Mouse (Mus musculus) lung, postnatal 0 days (tissue): ENCODE results near the gene Gm11492. TPM values are rescaled to one million over a fixed set of nuclear protein-coding genes. Genes with fewer than 3 reads are reported as not detected.

Experiments
- ATAC-seq: fragments of 200-750 bp; cut with Nextera tagmentation; 2 replicates; pipeline ENCODE4 v1.8.0; 2017; ENCODE audit warnings: moderate library complexity
- DNase-seq: peaks from one replicate; pipeline ENCODE4 v3.0.0-alpha.2; 2016; ENCODE audit warnings: low spot score
- H3K27ac ChIP-seq: fragments of 300-500 bp; sonication (generic); 2 replicates; pipeline ENCODE4 v1.5.1; 2014; ENCODE audit warnings: antibody characterized with exemption, mild to moderate bottlenecking, low read length, mixed read lengths
- H3K27me3 ChIP-seq: fragments of 300-500 bp; sonication (generic); replicated peaks from 2 replicates; pipeline ENCODE4 v1.6.1; 2014; ENCODE audit warnings: low read length, mixed read lengths; ENCODE audit not compliant: insufficient read depth
- H3K36me3 ChIP-seq: fragments of 300-500 bp; sonication (generic); 2 replicates; pipeline ENCODE4 v1.6.1; 2014; ENCODE audit warnings: low read length, mixed read lengths; ENCODE audit not compliant: insufficient read depth
- H3K4me1 ChIP-seq: fragments of 300-500 bp; sonication (generic); 2 replicates; pipeline ENCODE4 v1.6.1; 2014; ENCODE audit warnings: antibody characterized with exemption, low read depth, low read length, mixed read lengths; ENCODE audit not compliant: insufficient read depth
- H3K4me2 ChIP-seq: fragments of 300-500 bp; sonication (generic); replicated peaks from 2 replicates; pipeline ENCODE4 v1.6.1; 2014; ENCODE audit warnings: low read depth, mild to moderate bottlenecking, low read length, moderate library complexity, mixed read lengths
- H3K4me3 ChIP-seq: fragments of 300-500 bp; sonication (generic); 2 replicates; pipeline ENCODE4 v1.5.1; 2014; ENCODE audit warnings: low read depth, low read length
- H3K9ac ChIP-seq: fragments of 300-500 bp; sonication (generic); replicated peaks from 2 replicates; pipeline ENCODE4 v1.6.1; 2014; ENCODE audit warnings: low read depth, mild to moderate bottlenecking
- H3K9me3 ChIP-seq: fragments of 300-500 bp; sonication (generic); 2 replicates; pipeline ENCODE4 v1.6.1; 2016; ENCODE audit warnings: low read length, mixed read lengths
- CTCF ChIP-seq: IDR thresholded peaks from 2 replicates; pipeline ENCODE4 v1.5.1; 2016; ENCODE audit warnings: antibody characterized with exemption, mild to moderate bottlenecking
- EP300 ChIP-seq: IDR thresholded peaks from 2 replicates; pipeline ENCODE4 v1.6.1; 2016; ENCODE audit warnings: antibody characterized with exemption, mild to moderate bottlenecking, control low read depth
- WGBS: fragments of 180-500 bp; shearing (Covaris S2); extraction: QIAGEN DNeasy Blood & Tissue Kit; methylation state at CpG from one replicate; pipeline ENCODE4 v1.1.7; 2014; 5-methylcytosine and 5-hydroxymethylcytosine counted together
- polyA plus RNA-seq: library from polyadenylated mRNA; unstranded; fragments of >200 nt; fragmentation: Nextera tagmentation; extraction: Ambion mirVana; gene quantifications from 2 replicates; pipeline ENCODE4 v1.2.1, GENCODE M21; 2015

Gm11492 gene
- polyA plus RNA-seq, 1 experiment from 2014 or later = not detected

GRCm38 (mm10) chr11:87568255-87568953, 2.0 kb downstream of the Gm11492 start, which contains the start of gene Sept4:
Sept4 (plus strand) TSS chr11:87568903.
- Histone ChIP-seq H3K4me3 (no peak within 1 kb of the TSS), H3K4me1 (peaks cover 5% of the 10 kb centered on the region; the same call in 1 of the 2 replicates), H3K9ac (no peak within 1 kb of the TSS), H3K27me3 (no peaks in the 10 kb centered on the region), H3K4me2 (no peak within 1 kb of the TSS), H3K27ac (no peak within 1 kb of the TSS), H3K36me3 (no peaks in the 10 kb centered on the region), H3K9me3 (no peaks in the 10 kb centered on the region)
- ATAC-seq (no peak), DNase-seq (no peak)
- 69% methylated on average over 7 of the region's 7 CpGs for WGBS
- TF ChIP-seq CTCF (no peak), EP300 (no peak)

GRCm38 (mm10) chr11:87570743-87571142, 4.3 kb downstream of the Gm11492 start:
- no peak for ATAC-seq

GRCm38 (mm10) chr11:87571361-87571950, 5.0 kb downstream of the Gm11492 start:
- H3K4me2 ChIP-seq = no peak overlapping the region
- ATAC-seq = no peak
- 89% methylated on average over 1 of the region's 1 CpGs for WGBS
- H3K9me3 ChIP-seq = no peaks in the 10 kb centered on the region
- TF ChIP-seq CTCF (no peak), EP300 (no peak)
- H3K27ac ChIP-seq = peak overlapping the region; percentile 22; the same call in 1 of the 2 replicates
- no peak overlapping the region for H3K4me3 ChIP-seq
- peak; percentile 4 for DNase-seq
- H3K4me1 ChIP-seq = peaks cover 9% of the 10 kb centered on the region; the same call in 1 of the 2 replicates
- H3K36me3 ChIP-seq = no peaks in the 10 kb centered on the region
- H3K27me3 ChIP-seq = no peaks in the 10 kb centered on the region
- no peak overlapping the region for H3K9ac ChIP-seq

More at GRCm38 (mm10) chr11:87570743-87571142, 4.3 kb downstream of the Gm11492 start:
- Histone ChIP-seq H3K4me3 (no peak overlapping the region), H3K9ac (no peak overlapping the region), H3K36me3 (no peaks in the 10 kb centered on the region), H3K27ac (no peak overlapping the region), H3K27me3 (no peaks in the 10 kb centered on the region), H3K4me2 (no peak overlapping the region), H3K4me1 (peaks cover 9% of the 10 kb centered on the region; the same call in 1 of the 2 replicates), H3K9me3 (no peaks in the 10 kb centered on the region)
- DNase-seq = no peak
- no peak for TF ChIP-seq EP300
- no peak for TF ChIP-seq CTCF
- 48% methylated on average over 5 of the region's 5 CpGs for WGBS

GRCm38 (mm10) chr11:87573751-87574150, 7.3 kb downstream of the Gm11492 start:
- H3K9ac ChIP-seq = no peak overlapping the region
- no peak for TF ChIP-seq EP300
- TF ChIP-seq CTCF = no peak
- H3K4me1 ChIP-seq = peaks cover 13% of the 10 kb centered on the region; the same call in 1 of the 2 replicates
- ATAC-seq = peak; percentile 27; the same call in 1 of the 2 replicates
- H3K9me3 ChIP-seq = no peaks in the 10 kb centered on the region
- DNase-seq = peak; percentile 23
- WGBS = 51% methylated on average over 7 of the region's 7 CpGs
- no peaks in the 10 kb centered on the region for H3K36me3 ChIP-seq
- H3K27ac ChIP-seq = peak overlapping the region; percentile 9; the same call in 1 of the 2 replicates
- H3K4me2 ChIP-seq = no peak overlapping the region
- no peaks in the 10 kb centered on the region for H3K27me3 ChIP-seq
- H3K4me3 ChIP-seq = no peak overlapping the region

- Histone ChIP-seq H3K4me1 (peaks cover 13% of the 10 kb centered on the region; the same call in 1 of the 2 replicates), H3K4me3 (no peak overlapping the region), H3K9me3 (no peaks in the 10 kb centered on the region), H3K27ac (no peak overlapping the region), H3K27me3 (no peaks in the 10 kb centered on the region), H3K4me2 (no peak overlapping the region), H3K9ac (no peak overlapping the region), H3K36me3 (no peaks in the 10 kb centered on the region)
- 43% methylated on average over 21 of the region's 21 CpGs for WGBS
- DNase-seq = peak; percentile 59
- ATAC-seq = no peak
- TF ChIP-seq CTCF (no peak), EP300 (peak; percentile 39; the same call in 1 of the 2 replicates)
These were observed 8.2 kb downstream of the Gm11492 start for GRCm38 (mm10) chr11:87574520-87575180.

GRCm38 (mm10) chr11:87577601-87578248, 11.3 kb downstream of the Gm11492 start:
- no peak for ATAC-seq
- Histone ChIP-seq H3K4me3 (peak overlapping the region; percentile 62), H3K9ac (no peak overlapping the region), H3K4me1 (peaks cover 11% of the 10 kb centered on the region; the same call in 1 of the 2 replicates), H3K27ac (0 out of 2 replicates have a peak overlapping the region, but pooled peaks have one; percentile 32), H3K27me3 (no peaks in the 10 kb centered on the region), H3K36me3 (no peaks in the 10 kb centered on the region), H3K9me3 (no peaks in the 10 kb centered on the region), H3K4me2 (peak overlapping the region; percentile 76)
- WGBS = 39% methylated on average over 6 of the region's 6 CpGs
- DNase-seq = no peak
- no peak for TF ChIP-seq EP300
- TF ChIP-seq CTCF = no peak
